Mouse (Mus musculus) MEL (cell line): Measurements from ENCODE around the gene Hist2h3b. TPM values are rescaled to one million over a fixed set of nuclear protein-coding genes. Genes with fewer than 3 reads are reported as not detected.

ENCODE experiments used
- DNase-seq: peaks from one replicate; pipeline ENCODE4 v3.0.0; 2011; ENCODE audit warnings: low read depth, low spot score
- H3K27ac ChIP-seq: 2 replicates; pipeline ENCODE4 v1.5.1; 2012; ENCODE audit warnings: low read depth, mild to moderate bottlenecking, control low read depth, low read length, moderate library complexity; ENCODE audit not compliant: control insufficient read depth
- H3K27me3 ChIP-seq, 2 experiments: fragments of 150-350 bp in 1 of 2; sonication (generic) in 1 of 2; 2 replicates each; pipeline ENCODE4 v1.6.1; 2012; ENCODE audit warnings: low read length in 2 of 2, mild to moderate bottlenecking in 2 of 2, improper control_type of control experiment in 1 of 2, moderate library complexity in 1 of 2; ENCODE audit not compliant: insufficient read depth in 2 of 2, control insufficient read depth in 1 of 2
- H3K36me3 ChIP-seq, 2 experiments: 2 replicates each; pipeline ENCODE4 v1.6.1; 2012 to 2014; ENCODE audit warnings: low read length in 2 of 2, improper control_type of control experiment in 1 of 2, inconsistent platforms in 1 of 2, mild to moderate bottlenecking in 1 of 2; ENCODE audit not compliant: insufficient read depth in 2 of 2, control insufficient read depth in 1 of 2
- H3K4me1 ChIP-seq, 2 experiments: fragments of 150-350 bp in 1 of 2; sonication (generic) in 1 of 2; 2 replicates each; pipeline ENCODE4 v1.6.1; 2012; ENCODE audit warnings: low read length in 2 of 2, improper control_type of control experiment in 1 of 2, mild to moderate bottlenecking in 1 of 2; ENCODE audit not compliant: insufficient read depth in 2 of 2, control insufficient read depth in 1 of 2
- H3K4me3 ChIP-seq, 2 experiments: fragments of 150-350 bp in 1 of 2; sonication (generic) in 1 of 2; 2 replicates each; pipeline ENCODE4 v1.5.1; 2012; ENCODE audit warnings: low read depth in 2 of 2, low read length in 2 of 2, mild to moderate bottlenecking in 2 of 2, moderate library complexity in 2 of 2, control low read depth in 1 of 2, improper control_type of control experiment in 1 of 2; ENCODE audit not compliant: control insufficient read depth in 1 of 2, insufficient read depth in 1 of 2
- H3K79me2 ChIP-seq: 2 replicates; pipeline ENCODE4 v1.6.1; 2012; ENCODE audit warnings: mild to moderate bottlenecking, low read length, moderate library complexity; ENCODE audit not compliant: control insufficient read depth, poor library complexity, insufficient read depth
- H3K9ac ChIP-seq: 2 replicates; pipeline ENCODE4 v1.6.1; 2012; ENCODE audit warnings: low read depth, mild to moderate bottlenecking, control low read depth, low read length, moderate library complexity; ENCODE audit not compliant: control insufficient read depth, poor library complexity, severe bottlenecking
- H3K9me3 ChIP-seq: fragments of 150-350 bp; sonication (generic); replicated peaks from 2 replicates; pipeline ENCODE4 v1.6.1; 2012; ENCODE audit warnings: mild to moderate bottlenecking, low read length, improper control_type of control experiment, moderate library complexity; ENCODE audit not compliant: insufficient read depth
- BHLHE40 ChIP-seq: IDR thresholded peaks from 2 replicates; pipeline ENCODE4 v1.6.1; 2012; ENCODE audit warnings: low read depth, mild to moderate bottlenecking, inconsistent platforms, low read length, improper control_type of control experiment, borderline replicate concordance
- CHD1 ChIP-seq: IDR thresholded peaks from 2 replicates; pipeline ENCODE4 v1.6.1; 2012; ENCODE audit warnings: low read depth, mild to moderate bottlenecking, inconsistent platforms, low read length, improper control_type of control experiment
- E2F4 ChIP-seq: IDR thresholded peaks from 2 replicates; pipeline ENCODE4 v1.6.1; 2011; ENCODE audit warnings: low read depth, low read length, improper control_type of control experiment, borderline replicate concordance
- ELF1 ChIP-seq: IDR thresholded peaks from 2 replicates; pipeline ENCODE4 v1.6.1; 2014; ENCODE audit warnings: low read depth, mild to moderate bottlenecking, inconsistent platforms, low read length, improper control_type of control experiment, moderate library complexity
- EP300 ChIP-seq, 2 experiments: IDR thresholded peaks; 2 replicates each; pipeline ENCODE4 v1.6.1; 2011; ENCODE audit warnings: improper control_type of control experiment in 2 of 2, low read length in 2 of 2, low read depth in 1 of 2, mild to moderate bottlenecking in 1 of 2
- GABPA ChIP-seq: IDR thresholded peaks from 2 replicates; pipeline ENCODE4 v1.6.1; 2012; ENCODE audit warnings: low read depth, mild to moderate bottlenecking, inconsistent platforms, low read length, improper control_type of control experiment, moderate library complexity
- HCFC1 ChIP-seq: IDR thresholded peaks from 2 replicates; pipeline ENCODE4 v1.6.1; 2012; ENCODE audit warnings: low read depth, mild to moderate bottlenecking, inconsistent platforms, low read length, improper control_type of control experiment, moderate library complexity
- JUND ChIP-seq: IDR thresholded peaks from 2 replicates; pipeline ENCODE4 v1.6.1; 2011; ENCODE audit warnings: low read depth, mild to moderate bottlenecking, improper control_type of control experiment, low read length
- MAFK ChIP-seq: IDR thresholded peaks from 2 replicates; pipeline ENCODE4 v1.6.1; 2011; ENCODE audit warnings: low read depth, mild to moderate bottlenecking, low read length, improper control_type of control experiment, borderline replicate concordance
- MAX ChIP-seq: IDR thresholded peaks from 2 replicates; pipeline ENCODE4 v1.6.1; 2011; ENCODE audit warnings: low read length, improper control_type of control experiment
- MAZ ChIP-seq: IDR thresholded peaks from 2 replicates; pipeline ENCODE4 v1.6.1; 2012; ENCODE audit warnings: low read depth, mild to moderate bottlenecking, inconsistent platforms, low read length, improper control_type of control experiment
- MXI1 ChIP-seq: IDR thresholded peaks from 2 replicates; pipeline ENCODE4 v1.6.1; 2011; ENCODE audit warnings: mild to moderate bottlenecking, low read depth, low read length, improper control_type of control experiment
- NELFE ChIP-seq: IDR thresholded peaks from 2 replicates; pipeline ENCODE4 v1.6.1; 2011; ENCODE audit warnings: low read depth, low read length, improper control_type of control experiment
- POLR2AphosphoS2 ChIP-seq: IDR thresholded peaks from 2 replicates; pipeline ENCODE4 v1.6.1; 2011; ENCODE audit warnings: low read length, improper control_type of control experiment
- POLR2AphosphoS5 ChIP-seq: IDR thresholded peaks from 2 replicates; pipeline ENCODE4 v1.6.1; 2012; ENCODE audit warnings: low read depth, borderline replicate concordance, mild to moderate bottlenecking, inconsistent platforms, low read length, moderate library complexity, mixed read lengths
- RCOR1 ChIP-seq: IDR thresholded peaks from 2 replicates; pipeline ENCODE4 v1.6.1; 2012; ENCODE audit warnings: low read depth, mild to moderate bottlenecking, inconsistent platforms, low read length, improper control_type of control experiment
- TCF12 ChIP-seq: IDR thresholded peaks from 2 replicates; pipeline ENCODE4 v1.6.1; 2014; ENCODE audit warnings: low read depth, mild to moderate bottlenecking, inconsistent platforms, low read length, improper control_type of control experiment, moderate library complexity
- UBTF ChIP-seq: IDR thresholded peaks from 2 replicates; pipeline ENCODE4 v1.6.1; 2012; ENCODE audit warnings: low read depth, mild to moderate bottlenecking, inconsistent platforms, low read length, improper control_type of control experiment, moderate library complexity, borderline replicate concordance; ENCODE audit not compliant: insufficient read depth
- USF1 ChIP-seq: IDR thresholded peaks from 2 replicates; pipeline ENCODE4 v1.6.1; 2014; ENCODE audit warnings: low read depth, mild to moderate bottlenecking, inconsistent platforms, low read length, improper control_type of control experiment, moderate library complexity
- USF2 ChIP-seq, 2 experiments: IDR thresholded peaks; 2 replicates each; pipeline ENCODE4 v1.6.1; 2011 to 2012; ENCODE audit warnings: improper control_type of control experiment in 2 of 2, low read length in 2 of 2, borderline replicate concordance in 1 of 2, inconsistent platforms in 1 of 2, low read depth in 1 of 2, mild to moderate bottlenecking in 1 of 2; ENCODE audit not compliant: insufficient read depth in 1 of 2
- ZC3H11A ChIP-seq: IDR thresholded peaks from 2 replicates; pipeline ENCODE4 v1.6.1; 2012; ENCODE audit warnings: low read depth, mild to moderate bottlenecking, inconsistent platforms, low read length, improper control_type of control experiment
- ZKSCAN1 ChIP-seq: IDR thresholded peaks from 2 replicates; pipeline ENCODE4 v1.6.1; 2012; ENCODE audit warnings: low read depth, mild to moderate bottlenecking, inconsistent platforms, low read length, improper control_type of control experiment, moderate library complexity
- ZNF384 ChIP-seq: IDR thresholded peaks from 2 replicates; pipeline ENCODE4 v1.6.1; 2012; ENCODE audit warnings: low read depth, mild to moderate bottlenecking, inconsistent platforms, low read length, improper control_type of control experiment
- polyA plus RNA-seq, 2 experiments: library from polyadenylated mRNA; stranded (reverse) in 1 of 2; unstranded in 1 of 2; fragments of >175 nt in 1 of 2; fragments of >200 nt in 1 of 2; gene quantifications; 2 replicates each; pipeline versions ENCODE4 v1.2.1 to v1.2.4; 2012; ENCODE audit warnings: low replicate concordance in 2 of 2, low read depth in 1 of 2; ENCODE audit not compliant: insufficient read length in 2 of 2, insufficient read depth in 1 of 2, missing spikeins in 1 of 2
- total RNA-seq: library from RNA; depleted of rRNA; stranded (reverse); fragments of 300-350 nt; gene quantifications from 2 replicates; pipeline ENCODE4 v1.2.3, GENCODE M21; 2012

Hist2h3b gene
- total and polyA plus RNA-seq, 3 experiments: 71.7 to 3,962 TPM; not detected in 1

DNA sequence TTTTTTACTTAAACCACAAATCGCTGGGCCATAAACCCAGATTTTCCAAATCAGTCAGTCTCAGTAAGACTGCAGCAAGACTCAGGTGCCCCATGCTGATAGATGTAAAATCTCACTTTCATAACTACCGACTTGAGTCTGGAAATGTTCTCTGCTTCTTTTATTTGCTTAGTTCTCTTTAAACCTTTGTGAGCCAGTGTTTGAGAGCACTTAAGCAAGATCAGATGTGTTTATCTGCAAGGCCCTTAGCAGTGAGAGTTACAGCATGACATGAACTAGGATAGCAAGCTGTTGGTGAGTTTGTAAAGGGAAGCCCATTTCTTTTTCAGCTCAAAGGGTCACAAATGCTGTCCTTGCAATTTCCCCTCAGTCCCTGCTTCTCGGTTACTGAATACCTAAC, 11.3 kb upstream of the Hist2h3b start:
- Histone ChIP-seq H3K9me3 (no peaks in the 10 kb centered on the region), H3K27ac (no peak overlapping the region), H3K9ac (no peak overlapping the region), H3K4me1 (peaks cover 28 to 61% of the 10 kb centered on the region in 2 experiments), H3K36me3 (peaks cover 0 to 55% of the 10 kb centered on the region in 2 experiments; a peak in 2 of 4 replicates), H3K27me3 (no peaks in the 10 kb centered on the region), H3K4me3 (no peak overlapping the region), H3K79me2 (no peaks in the 10 kb centered on the region)
- DNase-seq: peak; percentile 51
- no peak for TF ChIP-seq USF1
- no peak for TF ChIP-seq POLR2AphosphoS5
- no peak for TF ChIP-seq ELF1
- no peak for TF ChIP-seq UBTF
- no peak for TF ChIP-seq POLR2AphosphoS2
- TF ChIP-seq JUND: no peak
- no peak for TF ChIP-seq MAFK
- TF ChIP-seq ZNF384: no peak
- no peak for TF ChIP-seq GABPA
- TF ChIP-seq CHD1: no peak
- no peak for TF ChIP-seq ZKSCAN1
- no peak for TF ChIP-seq TCF12
- no peak for TF ChIP-seq USF2 (IDR thresholded peaks at IDR 0.05; ENCODE audit: borderline replicate concordance in 1 of 2, insufficient read depth in 1 of 2, low read depth in 1 of 2, low read length in 2 of 2)
- TF ChIP-seq MXI1: no peak
- no peak for TF ChIP-seq BHLHE40
- no peak for TF ChIP-seq RCOR1
- TF ChIP-seq NELFE: no peak
- TF ChIP-seq, all 39 proteins: peak for 0

DNA sequence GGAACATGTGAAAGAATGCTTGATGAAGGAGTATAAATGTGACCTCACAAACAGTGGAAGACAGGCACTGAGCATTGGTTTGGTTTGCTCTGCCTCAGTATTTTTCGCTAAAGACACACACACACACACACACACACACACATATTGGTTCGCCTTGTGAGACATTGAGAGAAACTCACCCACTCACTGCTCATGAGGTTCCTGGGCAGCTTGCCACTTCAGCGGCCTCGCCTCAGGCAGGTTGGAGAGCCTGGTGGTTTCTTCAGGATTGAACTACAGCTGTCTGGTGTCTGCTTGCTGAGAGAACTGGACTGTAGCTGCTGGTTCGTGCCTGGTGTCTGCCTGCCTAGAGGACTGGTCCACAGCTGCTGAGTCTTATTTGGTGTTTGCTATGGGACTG, 8.2 kb upstream of the Hist2h3b start:
- Histone ChIP-seq H3K79me2 (peaks cover 7% of the 10 kb centered on the region; the same call in 1 of the 2 replicates), H3K36me3 (peaks cover 0 to 46% of the 10 kb centered on the region in 2 experiments; a peak in 2 of 4 replicates), H3K27me3 (no peaks in the 10 kb centered on the region), H3K4me1 (peaks cover 19 to 53% of the 10 kb centered on the region in 2 experiments), H3K4me3 (no peak overlapping the region), H3K9ac (no peak overlapping the region), H3K9me3 (no peaks in the 10 kb centered on the region), H3K27ac (peak overlapping the region; percentile 31; the same call in 1 of the 2 replicates)
- no peak for TF ChIP-seq POLR2AphosphoS5
- TF ChIP-seq E2F4: no peak
- TF ChIP-seq MXI1: no peak
- no peak for TF ChIP-seq USF2 (IDR thresholded peaks at IDR 0.05; ENCODE audit: borderline replicate concordance in 1 of 2, insufficient read depth in 1 of 2, low read depth in 1 of 2, low read length in 2 of 2)
- TF ChIP-seq MAFK: no peak
- TF ChIP-seq HCFC1: no peak
- TF ChIP-seq RCOR1: no peak
- no peak for TF ChIP-seq ELF1
- no peak for TF ChIP-seq MAX
- TF ChIP-seq ZC3H11A: no peak
- TF ChIP-seq MAZ: no peak
- no peak for TF ChIP-seq EP300 (IDR thresholded peaks at IDR 0.05; ENCODE audit: low read depth in 1 of 2, low read length in 2 of 2)
- TF ChIP-seq GABPA: no peak
- peak; percentile 76 for DNase-seq
